Mouse (Mus musculus) liver, adult 2 months (tissue): ENCODE data around the gene Gm5142. TPM values are rescaled to one million over a fixed set of nuclear protein-coding genes. Genes with fewer than 3 reads are reported as not detected.

Experiments used
- DNase-seq: peaks from one replicate; pipeline ENCODE4 v3.0.0-alpha.2; 2011; ENCODE audit warnings: low read depth, low spot score; ENCODE audit errors: extremely low read depth
- H3K27ac ChIP-seq: fragments of 200-500 bp; replicated peaks from 2 replicates; pipeline ENCODE4 v1.5.1; 2012; ENCODE audit warnings: low read depth, mild to moderate bottlenecking, control low read depth, inconsistent platforms, low read length; ENCODE audit not compliant: insufficient read depth
- H3K27me3 ChIP-seq: fragments of 200-500 bp; 2 replicates; pipeline ENCODE4 v1.6.1; 2012; ENCODE audit warnings: mild to moderate bottlenecking, moderate library complexity, low read length, inconsistent platforms; ENCODE audit not compliant: control insufficient read depth, insufficient read depth
- H3K36me3 ChIP-seq: fragments of 200-500 bp; 2 replicates; pipeline ENCODE4 v1.6.1; 2012; ENCODE audit warnings: low read length, inconsistent platforms; ENCODE audit not compliant: control insufficient read depth, insufficient read depth
- H3K4me1 ChIP-seq: fragments of 200-500 bp; 2 replicates; pipeline ENCODE4 v1.6.1; 2011; ENCODE audit warnings: low read length; ENCODE audit not compliant: control insufficient read depth, insufficient read depth
- H3K4me3 ChIP-seq: fragments of 200-500 bp; 2 replicates; pipeline ENCODE4 v1.5.1; 2011; ENCODE audit warnings: low read depth, mild to moderate bottlenecking, control low read depth, low read length, moderate library complexity; ENCODE audit not compliant: insufficient read depth
- H3K79me2 ChIP-seq: fragments of 200-500 bp; 2 replicates; pipeline ENCODE4 v1.6.1; 2012; ENCODE audit warnings: inconsistent platforms, mild to moderate bottlenecking, low read length, moderate library complexity; ENCODE audit not compliant: control insufficient read depth, insufficient read depth
- H3K9ac ChIP-seq: fragments of 200-500 bp; 2 replicates; pipeline ENCODE4 v1.6.1; 2012; ENCODE audit warnings: low read depth, mild to moderate bottlenecking, control low read depth, inconsistent platforms, low read length
- CTCF ChIP-seq: fragments of 200-500 bp; IDR thresholded peaks from 2 replicates; pipeline ENCODE4 v1.5.1; 2011; ENCODE audit warnings: low read depth, low read length, control low read depth
- POLR2A ChIP-seq: fragments of 200-500 bp; IDR thresholded peaks from 2 replicates; pipeline ENCODE4 v1.6.1; 2011; ENCODE audit warnings: low read length, control low read depth; ENCODE audit not compliant: insufficient read depth; ENCODE audit errors: extremely low read depth
- WGBS: fragments of 180-500 bp; shearing (Covaris S2); methylation state at CpG from one replicate; pipeline ENCODE4 v1.1.7; 2018; 5-methylcytosine and 5-hydroxymethylcytosine counted together
- polyA plus RNA-seq: library from polyadenylated mRNA; depleted of rRNA; stranded (reverse); fragments of >200 nt; gene quantifications from 2 replicates; pipeline ENCODE4 v1.2.3, GENCODE M21; 2012; rRNA removed
- total RNA-seq: library from RNA; depleted of rRNA; stranded (reverse); fragments of >200 nt; gene quantifications from 2 replicates; pipeline ENCODE4 v1.2.3, GENCODE M21; 2014; rRNA removed

Gm5142 gene
- not detected in 2 replicates for total RNA-seq
- not detected in 2 replicates for polyA plus RNA-seq

- no peak for DNase-seq
- no peaks in the 10 kb centered on the region for H3K4me1 ChIP-seq
- TF ChIP-seq POLR2A (no peak), CTCF (no peak)
- 91% methylated on average over 3 of the region's 3 CpGs for WGBS
- H3K27ac ChIP-seq, result no peak within 1 kb of the TSS
- H3K4me3 ChIP-seq, result no peak within 1 kb of the TSS
- H3K9ac ChIP-seq, result no peak within 1 kb of the TSS
- no peaks in the 10 kb centered on the region for H3K27me3 ChIP-seq
- H3K79me2 ChIP-seq, result no peaks in the 10 kb centered on the region
- H3K36me3 ChIP-seq, result no peaks in the 10 kb centered on the region
Observed at GRCm38 (mm10) chr14:59178649-59179048, at the start of gene Gm5142. Gene Gm5142 (minus strand): TSS chr14:59178749.

GRCm38 (mm10) chr14:59226240-59226639 is 47.7 kb upstream of the Gm5142 start:
- Histone ChIP-seq H3K36me3 (peaks cover 64% of the 10 kb centered on the region), H3K4me1 (peaks cover 2% of the 10 kb centered on the region; the same call in 1 of the 2 replicates), H3K9ac (no peak overlapping the region), H3K79me2 (no peaks in the 10 kb centered on the region), H3K27me3 (no peaks in the 10 kb centered on the region), H3K4me3 (no peak overlapping the region), H3K27ac (no peak overlapping the region)
- no peak for TF ChIP-seq POLR2A
- peak; percentile 34 for TF ChIP-seq CTCF
- WGBS, result 91% methylated on average over 11 of the region's 11 CpGs
- peak; percentile 63 for DNase-seq

- Histone ChIP-seq H3K4me3 (no peak overlapping the region), H3K79me2 (peaks cover 4% of the 10 kb centered on the region; the same call in 1 of the 2 replicates), H3K4me1 (peaks cover 6% of the 10 kb centered on the region; the same call in 1 of the 2 replicates), H3K36me3 (peaks cover 41% of the 10 kb centered on the region), H3K9ac (no peak overlapping the region), H3K27me3 (no peaks in the 10 kb centered on the region), H3K27ac (no peak overlapping the region)
- TF ChIP-seq POLR2A (no peak), CTCF (no peak)
- no peak for DNase-seq
- 55% methylated on average over 3 of the region's 3 CpGs for WGBS
Observed at GRCm38 (mm10) chr14:59219241-59219640, 40.7 kb upstream of the Gm5142 start.

- peaks cover 15% of the 10 kb centered on the region for H3K4me1 ChIP-seq
- DNase-seq, result peak; percentile 43
- no peaks in the 10 kb centered on the region for H3K27me3 ChIP-seq
- TF ChIP-seq POLR2A (no peak), CTCF (no peak)
- WGBS, result 42% methylated on average over 2 of the region's 2 CpGs
- H3K36me3 ChIP-seq, result peaks cover 23% of the 10 kb centered on the region
- H3K9ac ChIP-seq, result no peak overlapping the region
- peaks cover 17% of the 10 kb centered on the region; the same call in 1 of the 2 replicates for H3K79me2 ChIP-seq
- H3K27ac ChIP-seq, result no peak overlapping the region
- no peak overlapping the region for H3K4me3 ChIP-seq
Observed at GRCm38 (mm10) chr14:59209816-59210215, 31.3 kb upstream of the Gm5142 start.

GRCm38 (mm10) chr14:59209003-59209402 is 30.5 kb upstream of the Gm5142 start:
- no peak for DNase-seq
- no peak overlapping the region for H3K9ac ChIP-seq
- H3K4me3 ChIP-seq, result no peak overlapping the region
- H3K79me2 ChIP-seq, result peaks cover 20% of the 10 kb centered on the region; the same call in 1 of the 2 replicates
- no peaks in the 10 kb centered on the region for H3K27me3 ChIP-seq
- TF ChIP-seq CTCF, result no peak
- TF ChIP-seq POLR2A, result no peak
- H3K4me1 ChIP-seq, result peaks cover 20% of the 10 kb centered on the region
- H3K27ac ChIP-seq, result no peak overlapping the region
- WGBS, result 85% methylated on average over 7 of the region's 7 CpGs
- H3K36me3 ChIP-seq, result peaks cover 18% of the 10 kb centered on the region

- Histone ChIP-seq H3K36me3 (peaks cover 8% of the 10 kb centered on the region), H3K27me3 (no peaks in the 10 kb centered on the region), H3K27ac (peak overlapping the region; percentile 45), H3K9ac (no peak overlapping the region), H3K4me1 (peaks cover 25% of the 10 kb centered on the region), H3K4me3 (no peak overlapping the region), H3K79me2 (peaks cover 17% of the 10 kb centered on the region; the same call in 1 of the 2 replicates)
- 24% methylated on average over 10 of the region's 10 CpGs for WGBS
- TF ChIP-seq CTCF (no peak), POLR2A (no peak)
- DNase-seq, result peak; percentile 90
Observed at GRCm38 (mm10) chr14:59205976-59206583, 27.5 kb upstream of the Gm5142 start.
